In genomic region chr9:45389596-45389995, GRCm38 (mm10) we compare ENCODE assay signal across 23 mouse cellular contexts. TPM values are rescaled to one million over a fixed set of nuclear protein-coding genes. Genes with fewer than 3 reads are reported as not detected.
DNase-seq lines count a peak whose midpoint lies in the region.
"Had no signal": no experiment of that assay in that cellular context is flagged by ENCODE, and none has a peak within 500 bp of the region (broad histone marks: within the 10 kb centered on the region; RNA-seq: fewer than 3 reads in every experiment).

No protein-coding gene starts in this region.

- peak; percentile 21 for DNase-seq in adrenal gland, adult 2 months
- DNase-seq in adrenal gland, postnatal 14 days = no peak
- peak; percentile 29 to 65 for DNase-seq in lung, adult 18-20 months
- no peak for DNase-seq in lung, postnatal 10 days
- DNase-seq in urinary bladder, postnatal 14 days (ENCODE audit: low spot score) = peak; percentile 56
- DNase-seq in urinary bladder, postnatal 10 days (ENCODE audit: low spot score) = no peak
- DNase-seq in lung, postnatal 36 days = peak; percentile 69
- DNase-seq in spleen, adult 18-20 months = no peak
- DNase-seq: adrenal gland, postnatal 10 days; B cell, adult 2 months; cerebellum, adult 18-20 months; cerebellum, adult 9-10 months; cerebellum, postnatal 14 days; gastrocnemius, postnatal 10 days; gastrocnemius, postnatal 36 days; heart, adult 2 months; heart, postnatal 14 days had no signal

RNA-seq across cellular contexts. Expression of gene Fxyd2, which starts 9.9 kb away (rescaled TPM):
- 1 to 10 TPM; 5.0 to 5.2 TPM for total RNA-seq in adrenal gland, adult 2 months (2021)
- 11.7 and 13.8 TPM in 2 replicates for polyA plus RNA-seq in adrenal gland, adult 2 months (2012; rRNA removed)
- total RNA-seq in adrenal gland, postnatal 14 days (2021) = 3.0 and 6.3 TPM in 2 replicates
- total RNA-seq: CH12.LX; hematopoietic stem cell, adult 5-6 weeks; MEL had no signal

RNA-seq across cellular contexts. Expression of gene Fxyd6, which starts 19.6 kb away (rescaled TPM):
- 100 to 1,000 TPM; 201 to 299 TPM for total RNA-seq in adrenal gland, adult 2 months (2021)
- polyA plus RNA-seq in adrenal gland, adult 2 months (2012; rRNA removed) = 191 and 211 TPM in 2 replicates
- 110 and 140 TPM in 2 replicates for total RNA-seq in adrenal gland, postnatal 14 days (2021)
- total RNA-seq: granulocyte monocyte progenitor cell, adult 5-6 weeks; hematopoietic stem cell, adult 5-6 weeks; MEL had no signal

RNA-seq across cellular contexts. Expression of gene Dscaml1, which starts 36.8 kb away (rescaled TPM):
- total RNA-seq in adrenal gland, adult 2 months (2021) = 1 to 10 TPM in 1 of 2 experiments, under 1 TPM in 1; 0.55 to 1.3 TPM
- 2.9 and 4.1 TPM in 2 replicates for polyA plus RNA-seq in adrenal gland, adult 2 months (2012; rRNA removed)
- total RNA-seq in adrenal gland, postnatal 14 days (2021) = 0.78 and 1.4 TPM in 2 replicates
- total RNA-seq: CH12.LX; gastrocnemius, adult 18-20 months; gastrocnemius, postnatal 36 days; granulocyte monocyte progenitor cell, adult 5-6 weeks; heart, adult 2 months; heart, postnatal 14 days; hematopoietic stem cell, adult 5-6 weeks; MEL had no signal
- polyA plus RNA-seq: activated CD4-positive, CD25-positive, alpha-beta regulatory T cell, adult 4 months had no signal

Comparison
In these comparisons a context has a peak if more than half of its experiments do, and no peak if none do; other contexts are left out.
1. DNase-seq: peak in adrenal gland, adult 2 months (single experiment), lung, adult 18-20 months (2 of 2), urinary bladder, postnatal 14 days (single experiment) and lung, postnatal 36 days (single experiment); none in adrenal gland, postnatal 14 days (single experiment), lung, postnatal 10 days (single experiment), urinary bladder, postnatal 10 days (single experiment) and spleen, adult 18-20 months (0 of 2).